Mouse (Mus musculus) ovary, postnatal 36 days (tissue): ENCODE data around the gene Ptpn18.
"Not testable (repeated sequence)": the region's sequence is repeated elsewhere in the genome, so short reads cannot be mapped to it uniquely, and the experiment has no call there.

Experiments
- DNase-seq: peaks from one replicate; pipeline ENCODE4 v3.0.0; 2022; ENCODE audit warnings: low spot score, mixed read lengths

Ptpn18 gene

DNA sequence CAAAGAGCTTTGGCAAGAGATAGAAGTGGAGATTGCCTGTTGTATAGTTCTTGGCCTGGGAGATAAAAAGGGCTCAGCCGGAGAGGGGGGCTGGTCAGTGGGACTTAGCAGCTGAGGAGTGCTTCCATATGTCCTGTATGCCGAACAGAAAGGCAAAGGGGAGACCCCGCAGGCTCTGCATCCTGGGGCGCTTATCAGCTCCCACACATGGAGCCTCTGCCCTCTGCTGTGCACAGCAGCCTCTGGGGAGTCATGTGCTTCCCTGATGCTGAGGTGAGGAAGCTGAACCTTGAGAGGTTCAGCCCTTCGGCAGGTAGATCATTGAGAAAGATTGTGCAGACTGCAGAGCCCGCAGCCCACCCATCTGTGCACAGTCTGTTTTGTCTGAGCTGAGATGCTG lies 57.7 kb downstream of the Ptpn18 start:
- not testable (repeated sequence) for DNase-seq

- DNase-seq: not testable (repeated sequence)
These were observed 58.2 kb downstream of the Ptpn18 start for GRCm38 (mm10) chr1:34517797-34518196.

GRCm38 (mm10) chr1:34518259-34518658 lies 58.7 kb downstream of the Ptpn18 start:
- DNase-seq: no peak

GRCm38 (mm10) chr1:34522205-34522849 lies 62.8 kb downstream of the Ptpn18 start:
- no peak for DNase-seq

DNA sequence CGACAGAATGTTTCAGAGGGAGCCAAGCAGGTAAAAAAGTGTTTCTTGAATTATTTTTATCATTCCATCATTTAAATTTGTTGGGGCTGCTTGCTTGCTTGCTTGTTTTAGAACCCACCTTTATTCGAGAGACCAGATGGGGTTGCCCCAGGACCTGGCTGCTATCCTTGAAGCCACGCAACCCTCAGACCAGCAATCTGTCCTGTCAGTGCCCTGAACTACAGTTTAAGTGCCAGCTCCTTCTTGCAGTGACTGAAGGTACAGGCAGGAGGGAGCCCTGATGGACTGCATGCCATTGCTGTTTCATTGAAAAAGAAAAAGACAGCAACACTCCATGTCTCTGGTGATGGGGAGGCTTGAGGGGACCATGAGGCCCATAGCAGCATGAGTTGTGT lies 63.3 kb downstream of the Ptpn18 start:
- no peak for DNase-seq

GRCm38 (mm10) chr1:34523647-34524046 lies 64.1 kb downstream of the Ptpn18 start:
- no peak for DNase-seq
